In genomic region chr12:79172019-79172941, GRCm38 (mm10) we compare ENCODE assay signal across 8 mouse cellular contexts. TPM values are rescaled to one million over a fixed set of nuclear protein-coding genes. Genes with fewer than 3 reads are reported as not detected.
A peak's percentile ranks its signal among the peaks of the same experiment; 100 is the strongest.
DNase-seq lines count a peak whose midpoint lies in the region; ATAC-seq and TF ChIP-seq lines count a peak whose summit lies in the region.

TSS of gene Vti1b (minus strand) at chr12:79172667.

- peak within 1 kb of the TSS; percentile 88 for H3K4me2 ChIP-seq in CH12.LX (ENCODE audit: insufficient read depth, low read depth, poor library complexity, severe bottlenecking)
- peak within 1 kb of the TSS; percentile 67 for H3K4me2 ChIP-seq in forebrain, embryonic 12.5 days
- H3K4me2 ChIP-seq in heart, postnatal 0 days (ENCODE audit: low read depth, low read length): peak within 1 kb of the TSS; percentile 72
- peak within 1 kb of the TSS; percentile 90 for H3K4me2 ChIP-seq in liver, embryonic 16.5 days (ENCODE audit: low read depth, low read length)
- H3K4me2 ChIP-seq in neural tube, embryonic 13.5 days: peak within 1 kb of the TSS; percentile 74

- H3K36me3 ChIP-seq in CH12.LX (replicated peaks in 1 of 2; ENCODE audit: control insufficient read depth in 1 of 2, insufficient read depth in 1 of 2, low read length in 1 of 2): peaks cover 14 to 61% of the 10 kb centered on the region in 2 experiments
- H3K36me3 ChIP-seq in forebrain, embryonic 12.5 days (replicated peaks): peaks cover 26% of the 10 kb centered on the region
- H3K36me3 ChIP-seq in heart, postnatal 0 days (replicated peaks; ENCODE audit: control insufficient read depth, insufficient read depth, low read length): peaks cover 8% of the 10 kb centered on the region
- H3K36me3 ChIP-seq in liver, embryonic 16.5 days (ENCODE audit: control insufficient read depth, insufficient read depth): peaks cover 6% of the 10 kb centered on the region
- H3K36me3 ChIP-seq in neural tube, embryonic 13.5 days: peaks cover 28% of the 10 kb centered on the region
- no peaks in the 10 kb centered on the region for H3K36me3 ChIP-seq in testis, adult 2 months (ENCODE audit: control insufficient read depth, insufficient read depth, low read length)

- peaks cover 33% of the 10 kb centered on the region for H3K79me2 ChIP-seq in CH12.LX (replicated peaks; ENCODE audit: control insufficient read depth, extremely low read depth, insufficient read depth, poor library complexity, severe bottlenecking)

- ATAC-seq in forebrain, embryonic 12.5 days (ENCODE audit: low FRiP score): peak; percentile 97
- ATAC-seq in heart, postnatal 0 days (ENCODE audit: insufficient read depth, low read depth): peak; percentile 97
- peak; percentile 97 for ATAC-seq in liver, embryonic 16.5 days (ENCODE audit: low read depth)
- peak; percentile 99 for ATAC-seq in neural tube, embryonic 13.5 days (ENCODE audit: low read depth)

- WGBS in forebrain, embryonic 12.5 days: under 1% methylated on average over 69 of the region's 73 CpGs
- under 1% methylated on average over 70 of the region's 73 CpGs for WGBS in heart, postnatal 0 days
- under 1% methylated on average over 72 of the region's 73 CpGs for WGBS in liver, embryonic 16.5 days (ENCODE audit: insufficient replicate concordance)
- WGBS in neural tube, embryonic 13.5 days: under 1% methylated on average over 73 of the region's 73 CpGs

- in situ Hi-C loops in CH12.LX (cut with MboI; ENCODE audit: low pct_ligation_motif_present, low pct_unique_long_range_greater_than_20kb, low sequenced_read_pairs): no loop called here

- TF ChIP-seq EP300 in CH12.LX (IDR thresholded peaks at IDR 0.05; ENCODE audit: low read length): no peak
- TF ChIP-seq EP300 in heart, postnatal 0 days (IDR thresholded peaks at IDR 0.05; ENCODE audit: low read depth): peak; percentile 89

- DNase-seq in CH12.LX (ENCODE audit: extremely low read depth): peak; percentile 86
- DNase-seq in c-Kit-positive CD71-positive TER-119-negative erythroid progenitor cells, embryonic 14.5 days (ENCODE audit: low read depth): peak; percentile 78
- peak; percentile 94 for DNase-seq in heart, postnatal 0 days (ENCODE audit: low spot score)
- peak; percentile 86 to 94 for DNase-seq in kidney, postnatal 4 days

- dilution Hi-C loops in CH12.LX (cut with MboI; ENCODE audit: extremely low pct_ligation_motif_present, extremely low pct_unique_long_range_greater_than_20kb, low sequenced_read_pairs): no loop called here

- H3K27ac ChIP-seq in CH12.LX (ENCODE audit: insufficient read depth, low read depth): peak within 1 kb of the TSS; percentile 61
- H3K27ac ChIP-seq in forebrain, embryonic 12.5 days: peak within 1 kb of the TSS; percentile 95
- H3K27ac ChIP-seq in heart, postnatal 0 days (ENCODE audit: low read depth): peak within 1 kb of the TSS; percentile 92
- H3K27ac ChIP-seq in liver, embryonic 16.5 days (ENCODE audit: low read length): peak within 1 kb of the TSS; percentile 94
- peak within 1 kb of the TSS; percentile 96 for H3K27ac ChIP-seq in neural tube, embryonic 13.5 days (replicated peaks)
- peak within 1 kb of the TSS; percentile 78 for H3K27ac ChIP-seq in testis, adult 2 months (ENCODE audit: control insufficient read depth, insufficient read depth, low read depth, low read length)

- H3K27me3 ChIP-seq in CH12.LX (replicated peaks): no peaks in the 10 kb centered on the region
- no peaks in the 10 kb centered on the region for H3K27me3 ChIP-seq in forebrain, embryonic 12.5 days
- no peaks in the 10 kb centered on the region for H3K27me3 ChIP-seq in heart, postnatal 0 days (ENCODE audit: control insufficient read depth, insufficient read depth, low read length)
- H3K27me3 ChIP-seq in liver, embryonic 16.5 days (ENCODE audit: control insufficient read depth, insufficient read depth, low read depth, low read length): no peaks in the 10 kb centered on the region
- no peaks in the 10 kb centered on the region for H3K27me3 ChIP-seq in neural tube, embryonic 13.5 days
- no peaks in the 10 kb centered on the region for H3K27me3 ChIP-seq in testis, adult 2 months (ENCODE audit: control insufficient read depth, insufficient read depth, low read length)

- no peaks in the 10 kb centered on the region for H3K9me3 ChIP-seq in CH12.LX (replicated peaks; ENCODE audit: low read length)
- no peaks in the 10 kb centered on the region for H3K9me3 ChIP-seq in forebrain, embryonic 12.5 days
- no peaks in the 10 kb centered on the region for H3K9me3 ChIP-seq in heart, postnatal 0 days (replicated peaks; ENCODE audit: control insufficient read depth, low read length)
- no peaks in the 10 kb centered on the region for H3K9me3 ChIP-seq in liver, embryonic 16.5 days (replicated peaks; ENCODE audit: control insufficient read depth, low read length)
- H3K9me3 ChIP-seq in neural tube, embryonic 13.5 days: no peaks in the 10 kb centered on the region

- H3K9ac ChIP-seq in CH12.LX (ENCODE audit: insufficient read depth, low read depth): peak within 1 kb of the TSS; percentile 64
- H3K9ac ChIP-seq in forebrain, embryonic 12.5 days: peak within 1 kb of the TSS; percentile 83
- peak within 1 kb of the TSS; percentile 78 for H3K9ac ChIP-seq in heart, postnatal 0 days (replicated peaks; ENCODE audit: low read depth, low read length)
- peak within 1 kb of the TSS; percentile 85 for H3K9ac ChIP-seq in liver, embryonic 16.5 days (ENCODE audit: low read depth, low read length)
- H3K9ac ChIP-seq in neural tube, embryonic 13.5 days: peak within 1 kb of the TSS; percentile 90

- H3K4me3 ChIP-seq in CH12.LX (replicated peaks in 1 of 3; ENCODE audit: low read depth in 2 of 3, low read length in 2 of 3, poor library complexity in 1 of 3): peak within 1 kb of the TSS; percentile 61 to 92 (median 81)
- peak within 1 kb of the TSS; percentile 96 for H3K4me3 ChIP-seq in forebrain, embryonic 12.5 days (replicated peaks)
- peak within 1 kb of the TSS; percentile 84 for H3K4me3 ChIP-seq in heart, postnatal 0 days (ENCODE audit: low read depth, low read length)
- peak within 1 kb of the TSS; percentile 98 for H3K4me3 ChIP-seq in liver, embryonic 16.5 days (ENCODE audit: low read depth, low read length)
- H3K4me3 ChIP-seq in neural tube, embryonic 13.5 days: peak within 1 kb of the TSS; percentile 96
- peak within 1 kb of the TSS; percentile 92 for H3K4me3 ChIP-seq in testis, adult 2 months (ENCODE audit: control insufficient read depth, low read depth, low read length)

- TF ChIP-seq RAD21 in CH12.LX (IDR thresholded peaks at IDR 0.05; ENCODE audit: low read depth, low read length): no peak

- TF ChIP-seq POLR2A in CH12.LX (IDR thresholded peaks at IDR 0.05; ENCODE audit: low read depth, low read length): peak; percentile 65
- TF ChIP-seq POLR2A in testis, adult 2 months (IDR thresholded peaks at IDR 0.05; ENCODE audit: control insufficient read depth, low read depth, low read length): peak; percentile 68

- TF ChIP-seq CTCF in CH12.LX (conservative IDR thresholded peaks at IDR 0.05 in 1 of 2, IDR thresholded peaks at IDR 0.05 in 1 of 2; ENCODE audit: low read depth in 2 of 2, low read length in 2 of 2): peak in 1 of 2 experiments; percentile 61; a peak in 2 of 4 replicates
- TF ChIP-seq CTCF in heart, postnatal 0 days (IDR thresholded peaks at IDR 0.05; ENCODE audit: low read depth): peak; percentile 66
- peak; percentile 25; the same call in 1 of the 2 replicates for TF ChIP-seq CTCF in testis, adult 2 months (IDR thresholded peaks at IDR 0.05; ENCODE audit: control insufficient read depth, insufficient read depth, insufficient replicate concordance, low read depth, low read length)

- peaks cover 0 to 29% of the 10 kb centered on the region in 2 experiments; a peak in 2 of 4 replicates for H3K4me1 ChIP-seq in CH12.LX (ENCODE audit: control insufficient read depth in 1 of 2, insufficient read depth in 2 of 2)
- H3K4me1 ChIP-seq in forebrain, embryonic 12.5 days: peaks cover 9% of the 10 kb centered on the region
- peaks cover 6% of the 10 kb centered on the region; the same call in 1 of the 2 replicates for H3K4me1 ChIP-seq in heart, postnatal 0 days (ENCODE audit: control insufficient read depth, insufficient read depth)
- H3K4me1 ChIP-seq in liver, embryonic 16.5 days (ENCODE audit: control insufficient read depth, low read depth, low read length): peaks cover 18% of the 10 kb centered on the region
- H3K4me1 ChIP-seq in neural tube, embryonic 13.5 days (replicated peaks): peaks cover 17% of the 10 kb centered on the region
- H3K4me1 ChIP-seq in testis, adult 2 months (ENCODE audit: control insufficient read depth, insufficient read depth, low read length): no peaks in the 10 kb centered on the region; the same call in 1 of the 2 replicates

TF ChIP-seq in CH12.LX, 34 proteins besides CTCF, POLR2A, EP300 and RAD21 (continues in another document):
- TF ChIP-seq ZMIZ1 (IDR thresholded peaks at IDR 0.05; ENCODE audit: low read depth, low read length) (no peak; the same call in none of the 2 replicates), HCFC1 (IDR thresholded peaks at IDR 0.05; ENCODE audit: low read depth, low read length) (peak; percentile 98), RCOR1 (conservative IDR thresholded peaks at IDR 0.05; ENCODE audit: low read depth, low read length) (0 out of 2 replicates have a peak, but pooled peaks have one; percentile 18), KAT2A (IDR thresholded peaks at IDR 0.05; ENCODE audit: insufficient replicate concordance, low read length) (peak; percentile 91; the same call in 1 of the 2 replicates), USF1 (IDR thresholded peaks at IDR 0.05; ENCODE audit: low read depth, low read length) (peak; percentile 48), ZNF384 (IDR thresholded peaks at IDR 0.05; ENCODE audit: low read depth, low read length) (no peak), SMC3 (IDR thresholded peaks at IDR 0.05; ENCODE audit: low read depth, low read length) (no peak), NRF1 (IDR thresholded peaks at IDR 0.05; ENCODE audit: low read depth, low read length) (peak; percentile 78), E2F4 (IDR thresholded peaks at IDR 0.05; ENCODE audit: insufficient replicate concordance, low read depth, low read length) (no peak), MXI1 (IDR thresholded peaks at IDR 0.05; ENCODE audit: low read depth, low read length) (peak; percentile 94), ELF1 (IDR thresholded peaks at IDR 0.05; ENCODE audit: low read depth, low read length) (peak; percentile 94), JUND (conservative IDR thresholded peaks at IDR 0.05; ENCODE audit: low read depth, low read length) (no peak)

RNA-seq across cellular contexts. Expression of gene Vti1b, which starts in this region (rescaled TPM):
- 69.4 and 70.3 TPM in 2 replicates for total RNA-seq in CH12.LX (2012; rRNA removed)
- 90.8 and 96.4 TPM in 2 replicates for total RNA-seq in CH12.LX (2014; rRNA removed)
- 68.1 and 84.3 TPM in 2 replicates for polyA plus RNA-seq in CH12.LX (2012; ENCODE audit: insufficient read length, low read depth)
- polyA plus RNA-seq in forebrain, embryonic 12.5 days (2016; fragmentation: Nextera tagmentation; extraction: Ambion mirVana): 108 and 109 TPM in 2 replicates
- total RNA-seq in heart, postnatal 0 days (2014; rRNA removed; ENCODE audit: low replicate concordance): 7.2 and 35.1 TPM in 2 replicates
- polyA plus RNA-seq in heart, postnatal 0 days (2015; fragmentation: Nextera tagmentation; extraction: Ambion mirVana): 79.8 and 88.8 TPM in 2 replicates
- 30.6 and 32.5 TPM in 2 replicates for polyA plus RNA-seq in liver, embryonic 16.5 days (2015; fragmentation: Nextera tagmentation; extraction: Ambion mirVana)
- polyA plus RNA-seq in neural tube, embryonic 13.5 days (2015; fragmentation: Nextera tagmentation; extraction: Ambion mirVana): 201 and 207 TPM in 2 replicates
- 21.7 and 22.7 TPM in 2 replicates for polyA plus RNA-seq in testis, adult 2 months (2012; rRNA removed)

Comparison
In these comparisons a context has a peak if more than half of its experiments do, and no peak if none do; other contexts are left out.
1. Peak in every context shown above with its lines: DNase-seq, ATAC-seq, H3K4me3 ChIP-seq and H3K27ac ChIP-seq.